Mouse (Mus musculus) bone marrow macrophage, adult 2 months (primary cell): ENCODE results near the gene Palld.

ENCODE experiments used
- CTCF ChIP-seq: IDR thresholded peaks from 2 replicates; pipeline ENCODE4 v1.5.1; 2012; ENCODE audit warnings: low read depth, mild to moderate bottlenecking, low read length, moderate library complexity
- POLR2A ChIP-seq: IDR thresholded peaks from 2 replicates; pipeline ENCODE4 v1.6.1; 2012; ENCODE audit warnings: mild to moderate bottlenecking, low read depth, low read length, borderline replicate concordance

GRCm38 (mm10) chr8:61557036-61557435 is 345.5 kb downstream of the Palld start:
- TF ChIP-seq CTCF (no peak), POLR2A (no peak)
